Mouse (Mus musculus) embryonic facial prominence, embryonic 11.5 days (tissue): ENCODE data around the gene Otulin. TPM values are rescaled to one million over a fixed set of nuclear protein-coding genes. Genes with fewer than 3 reads are reported as not detected.

Experiments
- ATAC-seq: fragments of 200-750 bp; cut with Nextera tagmentation; replicated peaks from 2 replicates; pipeline ENCODE4 v1.8.0; 2017; ENCODE audit warnings: low read depth; ENCODE audit not compliant: insufficient number of reproducible peaks, low FRiP score, low TSS enrichment
- DNase-seq: peaks from one replicate; pipeline ENCODE4 v3.0.0-alpha.2; 2015; ENCODE audit warnings: low spot score
- H3K27ac ChIP-seq: fragments of 300-500 bp; sonication (generic); replicated peaks from 2 replicates; pipeline ENCODE4 v1.5.1; 2014; ENCODE audit warnings: mild to moderate bottlenecking, low read depth, low read length, control low read depth
- H3K27me3 ChIP-seq: fragments of 300-500 bp; sonication (generic); 2 replicates; pipeline ENCODE4 v1.6.1; 2014; ENCODE audit warnings: mild to moderate bottlenecking, low read length, moderate library complexity, mixed read lengths; ENCODE audit not compliant: control insufficient read depth, insufficient read depth
- H3K36me3 ChIP-seq: fragments of 300-500 bp; sonication (generic); replicated peaks from 2 replicates; pipeline ENCODE4 v1.6.1; 2014; ENCODE audit warnings: low read depth, mild to moderate bottlenecking, low read length, moderate library complexity, mixed read lengths; ENCODE audit not compliant: control insufficient read depth, insufficient read depth
- H3K4me1 ChIP-seq: fragments of 300-500 bp; sonication (generic); 2 replicates; pipeline ENCODE4 v1.6.1; 2014; ENCODE audit warnings: low read length, mixed read lengths; ENCODE audit not compliant: control insufficient read depth, insufficient read depth
- H3K4me2 ChIP-seq: fragments of 300-500 bp; sonication (generic); 2 replicates; pipeline ENCODE4 v1.6.1; 2014; ENCODE audit warnings: low read depth, mild to moderate bottlenecking, control low read depth, low read length, moderate library complexity
- H3K4me3 ChIP-seq: fragments of 300-500 bp; sonication (generic); 2 replicates; pipeline ENCODE4 v1.5.1; 2014; ENCODE audit warnings: low read depth, low read length, control low read depth
- H3K9ac ChIP-seq: fragments of 300-500 bp; sonication (generic); replicated peaks from 2 replicates; pipeline ENCODE4 v1.6.1; 2014; ENCODE audit warnings: mild to moderate bottlenecking, control low read depth, low read length
- H3K9me3 ChIP-seq: fragments of 300-500 bp; sonication (generic); replicated peaks from 2 replicates; pipeline ENCODE4 v1.6.1; 2016; ENCODE audit warnings: mild to moderate bottlenecking, low read length, inconsistent platforms, mixed read lengths; ENCODE audit not compliant: control insufficient read depth
- WGBS: fragments of 180-500 bp; shearing (Covaris S2); extraction: QIAGEN DNeasy Blood & Tissue Kit; methylation state at CpG from one replicate; pipeline ENCODE4 v1.1.7; 2014; 5-methylcytosine and 5-hydroxymethylcytosine counted together
- polyA plus RNA-seq: library from polyadenylated mRNA; unstranded; fragments of >200 nt; fragmentation: Nextera tagmentation; extraction: Ambion mirVana; gene quantifications from 2 replicates; pipeline ENCODE4 v1.2.1, GENCODE M21; 2014

Gene Otulin
- polyA plus RNA-seq, 1 experiment from 2014 or later = 38.0 TPM

DNA sequence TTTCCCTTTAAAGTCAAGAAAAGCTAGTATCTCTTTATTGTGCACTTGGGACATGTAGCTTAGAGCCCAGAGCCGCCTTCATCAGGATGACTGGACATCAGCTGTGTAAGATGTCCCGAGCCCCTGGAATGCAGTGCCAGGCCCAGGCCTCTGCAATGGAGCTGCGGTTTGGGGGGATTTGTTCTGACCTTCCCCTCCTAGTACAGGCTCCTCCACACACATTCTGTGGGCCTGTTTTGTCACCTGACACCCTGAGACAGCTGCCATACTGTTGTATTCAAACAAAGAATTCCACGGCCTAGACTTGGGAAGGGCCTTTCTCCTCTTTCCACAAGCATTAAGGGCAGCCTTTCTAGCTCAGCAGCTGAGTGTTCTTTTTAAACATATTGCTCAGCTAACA, 35.5 kb downstream of the Otulin start:
- Histone ChIP-seq H3K4me1 (peaks cover 3% of the 10 kb centered on the region; the same call in 1 of the 2 replicates), H3K9ac (no peak overlapping the region; the same call in 1 of the 2 replicates), H3K9me3 (no peaks in the 10 kb centered on the region), H3K36me3 (peaks cover 3% of the 10 kb centered on the region; the same call in 1 of the 2 replicates), H3K27ac (peak overlapping the region; percentile 73), H3K4me2 (no peak overlapping the region), H3K4me3 (no peak overlapping the region), H3K27me3 (no peaks in the 10 kb centered on the region)
- ATAC-seq = peak; percentile 68; the same call in 1 of the 2 replicates
- WGBS = 39% methylated on average over 4 of the region's 4 CpGs
- DNase-seq = peak; percentile 64

- H3K9ac ChIP-seq = no peak overlapping the region
- peaks cover 3% of the 10 kb centered on the region; the same call in 1 of the 2 replicates for H3K36me3 ChIP-seq
- H3K4me3 ChIP-seq = no peak overlapping the region
- no peak overlapping the region for H3K4me2 ChIP-seq
- 79% methylated on average over 13 of the region's 13 CpGs for WGBS
- H3K9me3 ChIP-seq = no peaks in the 10 kb centered on the region
- DNase-seq = no peak
- ATAC-seq = no peak
- peaks cover 3% of the 10 kb centered on the region; the same call in 1 of the 2 replicates for H3K4me1 ChIP-seq
- no peaks in the 10 kb centered on the region for H3K27me3 ChIP-seq
- no peak overlapping the region for H3K27ac ChIP-seq
These were observed 36.8 kb downstream of the Otulin start for GRCm38 (mm10) chr15:27593717-27594116.

DNA sequence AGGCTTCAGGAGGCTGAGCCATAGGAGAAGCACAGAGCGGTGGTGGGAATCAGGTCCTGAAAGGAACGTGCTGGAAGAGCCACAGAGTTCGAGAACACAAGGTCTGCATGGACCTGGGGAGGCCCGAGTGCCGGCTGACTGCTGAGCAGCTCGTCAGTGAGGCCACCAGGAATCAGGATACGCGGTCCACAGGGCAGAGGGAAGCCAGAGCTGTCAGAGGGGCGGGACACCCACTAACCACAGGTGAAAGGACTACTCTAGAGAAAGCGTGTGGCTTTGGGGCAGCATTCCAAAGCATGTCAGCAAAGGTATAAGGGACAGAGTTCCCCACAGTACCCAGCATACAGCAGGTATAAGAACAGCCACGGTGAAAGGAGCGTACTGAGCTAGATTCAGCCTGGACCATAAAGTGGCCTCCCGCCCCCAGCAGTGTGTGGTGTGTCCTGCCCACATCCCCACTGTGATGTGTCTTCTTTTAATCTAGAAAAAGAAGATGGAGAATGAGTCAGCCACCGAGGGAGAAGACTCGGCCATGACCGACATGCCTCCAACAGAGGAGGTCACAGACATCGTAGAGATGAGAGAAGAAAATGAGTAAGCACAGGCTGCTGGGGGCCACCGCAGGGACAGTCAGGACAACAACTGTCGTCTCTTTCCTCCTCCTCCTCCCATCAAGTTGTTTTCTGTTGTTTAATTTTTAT, 37.7 kb downstream of the Otulin start:
- Histone ChIP-seq H3K4me2 (no peak overlapping the region), H3K4me3 (no peak overlapping the region), H3K27ac (no peak overlapping the region), H3K27me3 (no peaks in the 10 kb centered on the region), H3K4me1 (peaks cover 3% of the 10 kb centered on the region; the same call in 1 of the 2 replicates), H3K9me3 (no peaks in the 10 kb centered on the region), H3K9ac (no peak overlapping the region), H3K36me3 (peaks cover 3% of the 10 kb centered on the region; the same call in 1 of the 2 replicates)
- whole genome bisulfite sequencing = 92% methylated on average over 19 of the region's 19 CpGs
- ATAC-seq (0 out of 2 replicates have a peak, but pooled peaks have one; percentile 26), DNase-seq (no peak)

GRCm38 (mm10) chr15:27590812-27591211, 39.7 kb downstream of the Otulin start:
- Histone ChIP-seq H3K27ac (no peak overlapping the region), H3K36me3 (peaks cover 3% of the 10 kb centered on the region; the same call in 1 of the 2 replicates), H3K9me3 (no peaks in the 10 kb centered on the region), H3K4me3 (no peak overlapping the region), H3K4me2 (no peak overlapping the region), H3K27me3 (no peaks in the 10 kb centered on the region), H3K4me1 (peaks cover 3% of the 10 kb centered on the region; the same call in 1 of the 2 replicates), H3K9ac (no peak overlapping the region)
- 95% methylated on average over 9 of the region's 9 CpGs for WGBS
- DNase-seq (no peak), ATAC-seq (no peak)

DNA sequence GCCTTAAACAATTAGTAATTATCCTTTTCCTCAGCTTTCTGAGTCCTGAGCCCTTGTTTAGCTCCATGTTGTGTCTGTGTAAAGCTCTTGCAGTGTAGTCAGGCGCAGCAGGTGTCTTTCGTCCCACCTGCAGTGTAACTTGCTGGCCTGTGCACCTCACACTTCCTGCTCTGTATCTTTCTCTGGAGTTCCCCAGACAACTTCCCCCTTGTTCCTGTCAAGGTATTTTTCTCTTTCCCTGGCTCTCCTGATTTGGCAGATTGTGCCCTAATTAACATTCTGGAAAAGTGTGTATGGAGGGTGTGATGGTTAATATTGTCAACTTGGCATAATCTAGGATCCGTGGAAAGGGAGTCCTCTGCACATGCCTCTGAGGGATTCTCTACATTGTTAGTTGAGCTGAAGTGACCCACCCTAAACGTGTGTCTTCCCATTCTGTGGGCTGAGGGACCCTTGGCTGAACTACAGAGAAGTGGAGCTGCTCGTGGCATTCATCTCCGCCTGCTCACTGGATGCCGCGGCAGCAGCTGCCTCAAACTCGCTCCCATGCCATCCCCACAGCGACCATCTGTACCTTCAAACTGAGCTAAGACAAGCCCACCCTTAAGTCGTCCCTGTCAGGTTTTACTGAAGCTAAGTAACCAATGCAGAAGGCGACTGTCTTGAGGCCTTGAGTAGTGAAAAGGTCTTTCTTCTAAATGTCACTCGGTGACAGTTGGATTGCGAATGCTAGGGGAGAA, 42.2 kb downstream of the Otulin start:
- no peak for DNase-seq
- 84% methylated on average over 14 of the region's 14 CpGs for WGBS
- Histone ChIP-seq H3K4me3 (no peak overlapping the region), H3K4me2 (no peak overlapping the region), H3K27ac (no peak overlapping the region), H3K27me3 (no peaks in the 10 kb centered on the region), H3K36me3 (peaks cover 3% of the 10 kb centered on the region; the same call in 1 of the 2 replicates), H3K4me1 (no peaks in the 10 kb centered on the region), H3K9me3 (no peaks in the 10 kb centered on the region), H3K9ac (no peak overlapping the region)
- no peak for ATAC-seq

GRCm38 (mm10) chr15:27586093-27586480, 44.4 kb downstream of the Otulin start:
- ATAC-seq (no peak), DNase-seq (no peak)
- Histone ChIP-seq H3K9ac (no peak overlapping the region), H3K4me1 (no peaks in the 10 kb centered on the region), H3K27me3 (no peaks in the 10 kb centered on the region), H3K4me3 (no peak overlapping the region), H3K9me3 (no peaks in the 10 kb centered on the region), H3K36me3 (peaks cover 3% of the 10 kb centered on the region; the same call in 1 of the 2 replicates), H3K4me2 (no peak overlapping the region), H3K27ac (no peak overlapping the region)
- WGBS = 91% methylated on average over 5 of the region's 5 CpGs

DNA sequence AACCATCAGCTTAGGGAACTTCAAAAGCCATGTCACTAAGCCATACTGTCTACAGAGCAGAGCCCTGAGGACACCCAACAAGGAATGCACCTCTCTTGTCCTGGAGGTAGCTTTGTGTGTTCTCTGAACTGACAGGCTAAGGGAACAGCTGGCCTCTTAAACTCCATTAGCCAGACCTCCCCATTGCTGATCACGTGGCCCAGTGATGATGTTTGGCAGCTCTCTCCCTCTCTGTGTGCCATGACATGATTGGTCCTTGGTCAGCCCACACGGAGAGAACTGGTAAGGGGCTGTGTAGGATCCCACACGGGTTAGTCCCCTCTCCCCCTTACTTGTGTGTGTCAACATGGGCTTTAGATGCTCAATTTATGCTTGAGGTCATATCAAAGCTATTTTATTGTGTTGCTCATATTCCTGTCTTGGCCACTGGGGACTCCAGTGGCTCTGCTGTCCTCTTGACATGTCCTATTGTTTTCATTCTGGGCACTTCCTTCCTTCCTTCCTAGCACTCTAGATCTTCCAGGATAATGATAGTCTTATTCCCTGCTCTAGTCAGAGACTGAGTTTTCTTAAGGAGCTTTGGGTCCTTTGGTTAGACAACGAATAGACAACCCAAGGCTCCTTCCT, 44.9 kb downstream of the Otulin start:
- Histone ChIP-seq H3K4me2 (no peak overlapping the region), H3K9me3 (no peaks in the 10 kb centered on the region), H3K4me1 (no peaks in the 10 kb centered on the region), H3K27ac (no peak overlapping the region), H3K9ac (no peak overlapping the region), H3K27me3 (no peaks in the 10 kb centered on the region), H3K36me3 (peaks cover 3% of the 10 kb centered on the region; the same call in 1 of the 2 replicates), H3K4me3 (no peak overlapping the region)
- DNase-seq (no peak), ATAC-seq (no peak)
- WGBS = 74% methylated on average over 4 of the region's 4 CpGs
